Mouse (Mus musculus) ovary, adult 2 months (tissue): ENCODE data around the gene Amotl2. TPM values are rescaled to one million over a fixed set of nuclear protein-coding genes. Genes with fewer than 3 reads are reported as not detected.

Source experiments
- polyA plus RNA-seq: library from polyadenylated mRNA; depleted of rRNA; stranded (reverse); fragments of >200 nt; gene quantifications from 2 replicates; pipeline ENCODE4 v1.2.3, GENCODE M21; 2012; rRNA removed

The Amotl2 gene
- 37.5 and 38.9 TPM in 2 replicates for polyA plus RNA-seq

DNA sequence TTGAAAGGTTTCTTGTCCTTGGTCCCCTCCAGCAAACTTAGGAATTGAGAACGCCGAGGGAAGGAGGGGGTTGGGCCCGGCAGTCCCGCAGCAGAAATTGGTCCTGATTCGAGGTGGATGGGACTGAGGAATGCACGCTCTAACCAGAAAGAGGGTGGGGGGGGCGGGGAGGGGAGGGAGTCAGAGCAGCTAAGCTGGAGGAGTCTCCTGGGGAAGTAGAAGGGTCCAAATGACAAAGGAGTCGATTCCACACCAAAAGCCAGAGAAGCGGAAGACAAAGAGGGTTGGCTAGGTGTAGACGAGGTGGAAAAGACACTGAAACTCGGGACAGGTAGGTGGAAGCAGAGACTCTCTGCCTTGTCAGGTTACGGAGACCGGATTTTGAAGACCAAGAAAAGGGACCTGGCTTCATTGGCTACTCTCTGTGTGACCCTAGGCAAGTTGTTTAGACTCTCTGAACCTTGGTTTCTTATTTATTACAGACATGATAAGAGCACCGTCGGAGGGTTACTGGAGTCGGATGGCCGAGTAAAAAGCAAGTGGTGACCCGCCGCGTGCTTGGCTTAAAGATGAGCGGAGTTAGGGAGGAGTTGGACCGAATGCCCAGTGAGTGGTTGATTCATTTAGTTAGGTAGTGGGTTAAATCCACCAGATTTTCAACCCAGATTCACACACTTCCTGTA, at the start of gene Amotl2:
TSS of gene Amotl2 (plus strand) at position 192 of the 683 bp plus-strand sequence.

Other genes starting within 250 kb of the Amotl2 start
- gene Ky, start 210.9 kb upstream of the Amotl2 start, polyA plus RNA-seq, result 1.1 and 1.2 TPM in 2 replicates
- 70.7 and 78.6 TPM in 2 replicates for gene Anapc13, start 90.4 kb upstream of the Amotl2 start, polyA plus RNA-seq
- gene Cep63, start 90.1 kb upstream of the Amotl2 start, polyA plus RNA-seq, result 2.9 and 3.2 TPM in 2 replicates
- 58.2 and 66.6 TPM in 2 replicates for gene Ryk, start 118.2 kb downstream of the Amotl2 start, polyA plus RNA-seq